Mouse (Mus musculus) kidney, embryonic 15.5 days (tissue): ENCODE results near the gene Itsn2. TPM values are rescaled to one million over a fixed set of nuclear protein-coding genes. Genes with fewer than 3 reads are reported as not detected.
"Not testable (repeated sequence)": the region's sequence is repeated elsewhere in the genome, so short reads cannot be mapped to it uniquely, and the experiment has no call there.

Experiments
- ATAC-seq: fragments of 200-750 bp; cut with Nextera tagmentation; replicated peaks from 2 replicates; pipeline ENCODE4 v1.8.0; 2017; ENCODE audit warnings: moderate TSS enrichment; ENCODE audit not compliant: low FRiP score
- H3K27ac ChIP-seq: fragments of 300-500 bp; sonication (generic); 2 replicates; pipeline ENCODE4 v1.5.1; 2015; ENCODE audit warnings: mild to moderate bottlenecking, inconsistent platforms
- H3K27me3 ChIP-seq: fragments of 300-500 bp; sonication (generic); 2 replicates; pipeline ENCODE4 v1.6.1; 2015; ENCODE audit warnings: inconsistent platforms
- H3K36me3 ChIP-seq: fragments of 300-500 bp; sonication (generic); 2 replicates; pipeline ENCODE4 v1.6.1; 2015; ENCODE audit warnings: inconsistent platforms
- H3K4me1 ChIP-seq: fragments of 300-500 bp; sonication (generic); 2 replicates; pipeline ENCODE4 v1.6.1; 2015; ENCODE audit warnings: inconsistent platforms
- H3K4me2 ChIP-seq: fragments of 300-500 bp; sonication (generic); 2 replicates; pipeline ENCODE4 v1.6.1; 2015; ENCODE audit warnings: moderate library complexity, mild to moderate bottlenecking, inconsistent platforms
- H3K4me3 ChIP-seq: fragments of 300-500 bp; sonication (generic); replicated peaks from 2 replicates; pipeline ENCODE4 v1.5.1; 2015; ENCODE audit warnings: mild to moderate bottlenecking, inconsistent platforms
- H3K9ac ChIP-seq: fragments of 300-500 bp; sonication (generic); 2 replicates; pipeline ENCODE4 v1.6.1; 2015; ENCODE audit warnings: mild to moderate bottlenecking, inconsistent platforms
- H3K9me3 ChIP-seq: fragments of 300-500 bp; sonication (generic); replicated peaks from 2 replicates; pipeline ENCODE4 v1.6.1; 2016; ENCODE audit warnings: inconsistent platforms
- WGBS: fragments of 180-500 bp; shearing (Covaris S2); methylation state at CpG from one replicate; pipeline ENCODE4 v1.1.7; 2015; ENCODE audit warnings: mixed read lengths; 5-methylcytosine and 5-hydroxymethylcytosine counted together
- polyA plus RNA-seq: library from polyadenylated mRNA; unstranded; fragments of >200 nt; fragmentation: Nextera tagmentation; extraction: Ambion mirVana; gene quantifications from 2 replicates; pipeline ENCODE4 v1.2.1, GENCODE M21; 2015

The Itsn2 gene
- polyA plus RNA-seq, 1 experiment from 2014 or later, result 40.6 TPM

- WGBS, result 5% methylated on average over 7 of the region's 7 CpGs
- Histone ChIP-seq H3K27me3 (no peaks in the 10 kb centered on the region), H3K9ac (no peak overlapping the region), H3K9me3 (no peaks in the 10 kb centered on the region), H3K4me3 (no peak overlapping the region), H3K4me1 (no peaks in the 10 kb centered on the region; the same call in 1 of the 2 replicates), H3K4me2 (peak overlapping the region; percentile 22; the same call in 1 of the 2 replicates), H3K27ac (no peak overlapping the region), H3K36me3 (peaks cover 17% of the 10 kb centered on the region; the same call in 1 of the 2 replicates)
- ATAC-seq, result peak; percentile 87
Observed at GRCm38 (mm10) chr12:4717417-4717816, 125.0 kb downstream of the Itsn2 start.

GRCm38 (mm10) chr12:4719066-4719761 is 126.8 kb downstream of the Itsn2 start:
- Histone ChIP-seq H3K36me3 (0 out of 2 replicates have a peak, but pooled peaks cover 5% of the 10 kb centered on the region), H3K9ac (no peak overlapping the region), H3K4me2 (no peak overlapping the region), H3K9me3 (no peaks in the 10 kb centered on the region), H3K27me3 (no peaks in the 10 kb centered on the region), H3K4me3 (no peak overlapping the region), H3K27ac (no peak overlapping the region), H3K4me1 (no peaks in the 10 kb centered on the region; the same call in 1 of the 2 replicates)
- 71% methylated on average over 13 of the region's 13 CpGs for WGBS
- ATAC-seq, result no peak

GRCm38 (mm10) chr12:4719762-4720754 is 127.6 kb downstream of the Itsn2 start:
- H3K4me1 ChIP-seq, result no peaks in the 10 kb centered on the region; the same call in 1 of the 2 replicates
- H3K9ac ChIP-seq, result no peak overlapping the region
- H3K4me2 ChIP-seq, result no peak overlapping the region
- H3K9me3 ChIP-seq, result no peaks in the 10 kb centered on the region
- H3K36me3 ChIP-seq, result no peaks in the 10 kb centered on the region
- no peak for ATAC-seq
- H3K27me3 ChIP-seq, result no peaks in the 10 kb centered on the region
- 74% methylated on average over 17 of the region's 17 CpGs for WGBS
- H3K27ac ChIP-seq, result no peak overlapping the region
- H3K4me3 ChIP-seq, result no peak overlapping the region

GRCm38 (mm10) chr12:4729165-4729564 is 136.7 kb downstream of the Itsn2 start:
- WGBS, result 94% methylated on average over 3 of the region's 3 CpGs
- Histone ChIP-seq H3K27me3 (no peaks in the 10 kb centered on the region), H3K36me3 (no peaks in the 10 kb centered on the region), H3K9me3 (no peaks in the 10 kb centered on the region), H3K4me3 (no peak overlapping the region), H3K27ac (no peak overlapping the region), H3K9ac (no peak overlapping the region), H3K4me2 (no peak overlapping the region), H3K4me1 (peaks cover 5% of the 10 kb centered on the region; the same call in 1 of the 2 replicates)
- ATAC-seq, result no peak

GRCm38 (mm10) chr12:4731629-4732028 is 139.2 kb downstream of the Itsn2 start:
- peak; percentile 60; the same call in 1 of the 2 replicates for ATAC-seq

GRCm38 (mm10) chr12:4732332-4732731 is 139.9 kb downstream of the Itsn2 start:
- no peaks in the 10 kb centered on the region for H3K27me3 ChIP-seq
- WGBS, result 19% methylated on average over 4 of the region's 4 CpGs
- peak; percentile 79 for ATAC-seq
- no peaks in the 10 kb centered on the region for H3K36me3 ChIP-seq
- no peak overlapping the region for H3K4me3 ChIP-seq
- H3K9me3 ChIP-seq, result no peaks in the 10 kb centered on the region
- H3K27ac ChIP-seq, result no peak overlapping the region
- peaks cover 5% of the 10 kb centered on the region; the same call in 1 of the 2 replicates for H3K4me1 ChIP-seq
- H3K9ac ChIP-seq, result no peak overlapping the region
- no peak overlapping the region for H3K4me2 ChIP-seq

More at GRCm38 (mm10) chr12:4731629-4732028, 139.2 kb downstream of the Itsn2 start:
- H3K9me3 ChIP-seq, result no peaks in the 10 kb centered on the region
- no peak overlapping the region for H3K4me2 ChIP-seq
- no peaks in the 10 kb centered on the region for H3K27me3 ChIP-seq
- no peak overlapping the region for H3K9ac ChIP-seq
- no peak overlapping the region for H3K4me3 ChIP-seq
- no peak overlapping the region for H3K27ac ChIP-seq
- WGBS, result 52% methylated on average over 4 of the region's 4 CpGs
- H3K4me1 ChIP-seq, result peaks cover 5% of the 10 kb centered on the region; the same call in 1 of the 2 replicates
- H3K36me3 ChIP-seq, result no peaks in the 10 kb centered on the region

- Histone ChIP-seq H3K36me3 (no peaks in the 10 kb centered on the region), H3K4me3 (no peak within 1 kb of the TSS), H3K4me1 (no peaks in the 10 kb centered on the region), H3K27ac (no peak within 1 kb of the TSS), H3K27me3 (no peaks in the 10 kb centered on the region), H3K9me3 (no peaks in the 10 kb centered on the region), H3K4me2 (no peak within 1 kb of the TSS), H3K9ac (no peak within 1 kb of the TSS)
- ATAC-seq, result no peak
- 88% methylated on average over 18 of the region's 18 CpGs for WGBS
Observed at GRCm38 (mm10) chr12:4738031-4738576, 145.7 kb downstream of the Itsn2 start, which contains the start of gene Fam228a. Gene Fam228a (minus strand): TSS chr12:4738430.

GRCm38 (mm10) chr12:4740823-4741222 is 148.4 kb downstream of the Itsn2 start:
- no peaks in the 10 kb centered on the region for H3K36me3 ChIP-seq
- H3K4me3 ChIP-seq, result no peak overlapping the region
- H3K9ac ChIP-seq, result no peak overlapping the region
- H3K4me2 ChIP-seq, result no peak overlapping the region
- no peaks in the 10 kb centered on the region for H3K4me1 ChIP-seq
- H3K27ac ChIP-seq, result no peak overlapping the region
- 83% methylated on average over 7 of the region's 7 CpGs for WGBS
- no peaks in the 10 kb centered on the region for H3K27me3 ChIP-seq
- no peak for ATAC-seq
- no peaks in the 10 kb centered on the region for H3K9me3 ChIP-seq

- Histone ChIP-seq H3K9ac (no peak overlapping the region), H3K4me3 (no peak overlapping the region), H3K27ac (no peak overlapping the region), H3K4me2 (no peak overlapping the region), H3K4me1 (no peaks in the 10 kb centered on the region), H3K9me3 (no peaks in the 10 kb centered on the region), H3K27me3 (no peaks in the 10 kb centered on the region), H3K36me3 (no peaks in the 10 kb centered on the region)
- ATAC-seq, result no peak
- 87% methylated on average over 3 of the region's 3 CpGs for WGBS
Observed at GRCm38 (mm10) chr12:4742183-4742582, 149.7 kb downstream of the Itsn2 start.

GRCm38 (mm10) chr12:4744486-4744885 is 152.0 kb downstream of the Itsn2 start:
- Histone ChIP-seq H3K36me3 (no peaks in the 10 kb centered on the region), H3K27ac (no peak overlapping the region), H3K4me3 (no peak overlapping the region), H3K4me1 (no peaks in the 10 kb centered on the region), H3K9me3 (no peaks in the 10 kb centered on the region), H3K9ac (no peak overlapping the region), H3K27me3 (no peaks in the 10 kb centered on the region), H3K4me2 (no peak overlapping the region)
- no peak for ATAC-seq
- WGBS, result 90% methylated on average over 10 of the region's 10 CpGs

GRCm38 (mm10) chr12:4754451-4754850 is 162.0 kb downstream of the Itsn2 start:
- not testable (repeated sequence) for H3K27ac ChIP-seq, ATAC-seq, H3K27me3 ChIP-seq, H3K9me3 ChIP-seq, H3K4me3 ChIP-seq, H3K4me2 ChIP-seq, H3K36me3 ChIP-seq, H3K9ac ChIP-seq, H3K4me1 ChIP-seq
- 94% methylated on average over 4 of the region's 4 CpGs for WGBS
